Mouse (Mus musculus) lung, postnatal 10 days (tissue): ENCODE results near the gene Zc3hav1l.

Experiments used
- DNase-seq: peaks from one replicate; pipeline ENCODE4 v3.0.0; 2021

Gene Zc3hav1l

GRCm38 (mm10) chr6:38263393-38264159 is 35.5 kb downstream of the Zc3hav1l start:
- DNase-seq, result no peak

GRCm38 (mm10) chr6:38261877-38262276 is 37.2 kb downstream of the Zc3hav1l start:
- DNase-seq, result no peak

GRCm38 (mm10) chr6:38257506-38257905 is 41.6 kb downstream of the Zc3hav1l start:
- DNase-seq, result no peak

- no peak for DNase-seq
These were observed 42.3 kb downstream of the Zc3hav1l start for GRCm38 (mm10) chr6:38256793-38257192.

GRCm38 (mm10) chr6:38255794-38256193 is 43.3 kb downstream of the Zc3hav1l start:
- DNase-seq, result no peak

- DNase-seq, result peak; percentile 78
These were observed 45.1 kb downstream of the Zc3hav1l start, which contains the start of gene D630045J12Rik for GRCm38 (mm10) chr6:38253736-38254641. D630045J12Rik (minus strand) TSS chr6:38254009.

- peak; percentile 48 for DNase-seq
These were observed 46.0 kb downstream of the Zc3hav1l start for GRCm38 (mm10) chr6:38252766-38253735.

- DNase-seq, result no peak
These were observed 46.9 kb downstream of the Zc3hav1l start for GRCm38 (mm10) chr6:38252139-38252538.

GRCm38 (mm10) chr6:38251464-38251863 is 47.6 kb downstream of the Zc3hav1l start:
- DNase-seq, result no peak

- DNase-seq, result no peak
These were observed 51.7 kb downstream of the Zc3hav1l start for GRCm38 (mm10) chr6:38247362-38247761.

GRCm38 (mm10) chr6:38244806-38245205 is 54.3 kb downstream of the Zc3hav1l start:
- no peak for DNase-seq

GRCm38 (mm10) chr6:38244167-38244566 is 54.9 kb downstream of the Zc3hav1l start:
- DNase-seq, result no peak

- DNase-seq, result no peak
These were observed 56.2 kb downstream of the Zc3hav1l start for GRCm38 (mm10) chr6:38242833-38243232.

GRCm38 (mm10) chr6:38242295-38242830 is 56.7 kb downstream of the Zc3hav1l start:
- DNase-seq, result no peak

GRCm38 (mm10) chr6:38241508-38241907 is 57.6 kb downstream of the Zc3hav1l start:
- DNase-seq, result no peak

- no peak for DNase-seq
These were observed 58.4 kb downstream of the Zc3hav1l start for GRCm38 (mm10) chr6:38240618-38241017.

GRCm38 (mm10) chr6:38238382-38238781 is 60.7 kb downstream of the Zc3hav1l start:
- DNase-seq, result no peak
